7 mouse cellular contexts compared by ENCODE assay signal in genomic region chr2:145794318-145794954, GRCm38 (mm10).
DNase-seq lines count a peak whose midpoint lies in the region; ATAC-seq and TF ChIP-seq lines count a peak whose summit lies in the region.

No protein-coding gene starts in this region.

- no peak for TF ChIP-seq POLR2A in CH12.LX (IDR thresholded peaks at IDR 0.05; ENCODE audit: low read depth, low read length)

- H3K4me2 ChIP-seq in CH12.LX (ENCODE audit: insufficient read depth, low read depth, poor library complexity, severe bottlenecking), result peak overlapping the region; percentile 19; the same call in 1 of the 2 replicates
- no peak overlapping the region for H3K4me2 ChIP-seq in heart, embryonic 16.5 days (ENCODE audit: low read depth, low read length)

- H3K79me2 ChIP-seq in CH12.LX (replicated peaks; ENCODE audit: control insufficient read depth, extremely low read depth, insufficient read depth, poor library complexity, severe bottlenecking), result no peaks in the 10 kb centered on the region

- no peak overlapping the region for H3K27ac ChIP-seq in CH12.LX (ENCODE audit: insufficient read depth, low read depth)
- H3K27ac ChIP-seq in heart, embryonic 16.5 days (ENCODE audit: low read length), result no peak overlapping the region
- no peak overlapping the region for H3K27ac ChIP-seq in layer of hippocampus, adult 2 months

- peak; percentile 69 for TF ChIP-seq RAD21 in CH12.LX (IDR thresholded peaks at IDR 0.05; ENCODE audit: low read depth, low read length)

- no peak overlapping the region for H3K9ac ChIP-seq in CH12.LX (ENCODE audit: insufficient read depth, low read depth)
- H3K9ac ChIP-seq in heart, embryonic 16.5 days (ENCODE audit: low read length), result no peak overlapping the region

- peak; percentile 55 to 83; a peak in 3 of 4 replicates for TF ChIP-seq CTCF in CH12.LX (conservative IDR thresholded peaks at IDR 0.05 in 1 of 2, IDR thresholded peaks at IDR 0.05 in 1 of 2; ENCODE audit: low read depth in 2 of 2, low read length in 2 of 2)
- peak; percentile 94 for TF ChIP-seq CTCF in layer of hippocampus, adult 2 months (conservative IDR thresholded peaks at IDR 0.05)

- peaks cover 0 to 15% of the 10 kb centered on the region in 2 experiments; a peak in 1 of 4 replicates for H3K4me1 ChIP-seq in CH12.LX (ENCODE audit: control insufficient read depth in 1 of 2, insufficient read depth in 2 of 2)
- peaks cover 4% of the 10 kb centered on the region; the same call in 1 of the 2 replicates for H3K4me1 ChIP-seq in heart, embryonic 16.5 days (ENCODE audit: control insufficient read depth, insufficient read depth, low read length)

- peak overlapping the region in 1 of 3 experiments; percentile 12 for H3K4me3 ChIP-seq in CH12.LX (replicated peaks in 1 of 3; ENCODE audit: low read depth in 2 of 3, low read length in 2 of 3, poor library complexity in 1 of 3)
- no peak overlapping the region for H3K4me3 ChIP-seq in heart, embryonic 16.5 days (ENCODE audit: low read length)
- H3K4me3 ChIP-seq in layer of hippocampus, adult 2 months, result no peak overlapping the region

- 39% methylated on average over 5 of the region's 5 CpGs for WGBS in heart, embryonic 16.5 days

- peak; percentile 41; the same call in 1 of the 2 replicates for ATAC-seq in heart, embryonic 16.5 days (replicated peaks; ENCODE audit: extremely low read depth, insufficient read depth, low FRiP score)

- in situ Hi-C loops in CH12.LX (cut with MboI; ENCODE audit: low pct_ligation_motif_present, low pct_unique_long_range_greater_than_20kb, low sequenced_read_pairs), result no loop called here

- DNase-seq in CH12.LX (ENCODE audit: extremely low read depth), result peak; percentile 55
- DNase-seq in WW6 (ENCODE audit: low read depth, low spot score), result peak; percentile 36
- DNase-seq in embryo, embryonic 11 days, result peak; percentile 75
- peak; percentile 46 to 53 for DNase-seq in layer of hippocampus, adult 2 months (ENCODE audit: low spot score in 2 of 2)
- DNase-seq in lung, postnatal 25 days (ENCODE audit: low spot score), result peak; percentile 75
- DNase-seq in right cerebral cortex, postnatal 14 days, result peak; percentile 61

- TF ChIP-seq EP300 in CH12.LX (IDR thresholded peaks at IDR 0.05; ENCODE audit: low read length), result no peak

- no peaks in the 10 kb centered on the region for H3K9me3 ChIP-seq in CH12.LX (replicated peaks; ENCODE audit: low read length)
- no peaks in the 10 kb centered on the region for H3K9me3 ChIP-seq in heart, embryonic 16.5 days (replicated peaks; ENCODE audit: control insufficient read depth, low read length)

- dilution Hi-C loops in CH12.LX (cut with MboI; ENCODE audit: extremely low pct_ligation_motif_present, extremely low pct_unique_long_range_greater_than_20kb, low sequenced_read_pairs), result no loop called here

- H3K27me3 ChIP-seq in CH12.LX (replicated peaks), result no peaks in the 10 kb centered on the region
- no peaks in the 10 kb centered on the region for H3K27me3 ChIP-seq in heart, embryonic 16.5 days (ENCODE audit: control insufficient read depth, insufficient read depth, low read length)

- no peaks in the 10 kb centered on the region for H3K36me3 ChIP-seq in CH12.LX (replicated peaks in 1 of 2; ENCODE audit: control insufficient read depth in 1 of 2, insufficient read depth in 1 of 2, low read length in 1 of 2)
- H3K36me3 ChIP-seq in heart, embryonic 16.5 days (ENCODE audit: control insufficient read depth, insufficient read depth), result 0 out of 2 replicates have a peak, but pooled peaks cover 4% of the 10 kb centered on the region

TF ChIP-seq in CH12.LX, 34 proteins besides CTCF, POLR2A, EP300 and RAD21:
- TF ChIP-seq SMC3 (IDR thresholded peaks at IDR 0.05; ENCODE audit: low read depth, low read length) (peak; percentile 72), MAFK (IDR thresholded peaks at IDR 0.05; ENCODE audit: insufficient replicate concordance, low read length) (no peak), ETS1 (conservative IDR thresholded peaks at IDR 0.05; ENCODE audit: low read depth, low read length) (no peak)
